Mouse (Mus musculus) embryonic facial prominence, embryonic 14.5 days (tissue): Measurements from ENCODE around the gene Gm10230. TPM values are rescaled to one million over a fixed set of nuclear protein-coding genes. Genes with fewer than 3 reads are reported as not detected.
"Not testable (repeated sequence)": the region's sequence is repeated elsewhere in the genome, so short reads cannot be mapped to it uniquely, and the experiment has no call there.

ENCODE experiments used
- ATAC-seq: fragments of 200-750 bp; cut with Nextera tagmentation; 2 replicates; pipeline ENCODE4 v1.8.0; 2017; ENCODE audit warnings: low read depth, moderate number of reproducible peaks, moderate TSS enrichment
- DNase-seq: peaks from one replicate; pipeline ENCODE4 v3.0.0-alpha.2; 2015; ENCODE audit warnings: low spot score
- H3K27ac ChIP-seq: fragments of 300-500 bp; sonication (generic); replicated peaks from 2 replicates; pipeline ENCODE4 v1.5.1; 2014; ENCODE audit warnings: low read depth, mild to moderate bottlenecking, low read length, moderate library complexity
- H3K27me3 ChIP-seq: fragments of 300-500 bp; sonication (generic); replicated peaks from 2 replicates; pipeline ENCODE4 v1.6.1; 2014; ENCODE audit warnings: low read length; ENCODE audit not compliant: control insufficient read depth, insufficient read depth
- H3K36me3 ChIP-seq: fragments of 300-500 bp; sonication (generic); 2 replicates; pipeline ENCODE4 v1.6.1; 2014; ENCODE audit warnings: low read length, mixed read lengths; ENCODE audit not compliant: control insufficient read depth, insufficient read depth
- H3K4me1 ChIP-seq: fragments of 300-500 bp; sonication (generic); 2 replicates; pipeline ENCODE4 v1.6.1; 2014; ENCODE audit warnings: antibody characterized with exemption, low read length; ENCODE audit not compliant: control insufficient read depth, insufficient read depth
- H3K4me2 ChIP-seq: fragments of 300-500 bp; sonication (generic); 2 replicates; pipeline ENCODE4 v1.6.1; 2014; ENCODE audit warnings: low read depth, mild to moderate bottlenecking, low read length, moderate library complexity, mixed read lengths
- H3K4me3 ChIP-seq: fragments of 300-500 bp; sonication (generic); 2 replicates; pipeline ENCODE4 v1.5.1; 2014; ENCODE audit warnings: low read depth, mild to moderate bottlenecking, low read length
- H3K9ac ChIP-seq: fragments of 300-500 bp; sonication (generic); 2 replicates; pipeline ENCODE4 v1.6.1; 2014; ENCODE audit warnings: low read depth, mild to moderate bottlenecking, low read length, moderate library complexity, mixed read lengths
- H3K9me3 ChIP-seq: fragments of 300-500 bp; sonication (generic); 2 replicates; pipeline ENCODE4 v1.6.1; 2016; ENCODE audit warnings: low read length; ENCODE audit not compliant: control insufficient read depth
- WGBS: fragments of 180-500 bp; shearing (Covaris S2); extraction: QIAGEN DNeasy Blood & Tissue Kit; methylation state at CpG from one replicate; pipeline ENCODE4 v1.1.7; 2014; 5-methylcytosine and 5-hydroxymethylcytosine counted together
- microRNA-seq: library from miRNA; unstranded; fragments of <30 nt; microRNA quantifications from one replicate; pipeline ENCODE4, GENCODE M21; 2016; ENCODE audit warnings: borderline number of aligned reads
- polyA plus RNA-seq: library from polyadenylated mRNA; unstranded; fragments of >200 nt; fragmentation: Nextera tagmentation; extraction: Ambion mirVana; gene quantifications from 2 replicates; pipeline ENCODE4 v1.2.1, GENCODE M21; 2014

Gm10230 gene
- not detected in 2 replicates for polyA plus RNA-seq

GRCm38 (mm10) chrX:27494782-27495181, at the start of gene Gm10230:
Gene Gm10230, minus strand, starts transcription at chrX:27494882.
- not testable (repeated sequence) for H3K4me3 ChIP-seq, H3K4me2 ChIP-seq, DNase-seq, H3K36me3 ChIP-seq, ATAC-seq, H3K27ac ChIP-seq, H3K27me3 ChIP-seq, H3K9ac ChIP-seq, H3K4me1 ChIP-seq, H3K9me3 ChIP-seq
- WGBS: no CpG with 5 or more reads among the region's 7 CpGs

Small RNA genes within 50 kb of the gene (microRNA-seq; reads per million reads assigned to microRNA genes)
- not detected for gene Gm44452
